Mouse (Mus musculus): ENCODE results near the gene Cdc73. TPM values are rescaled to one million over a fixed set of nuclear protein-coding genes. Genes with fewer than 3 reads are reported as not detected.

The Cdc73 gene
- polyA plus RNA-seq, 1 experiment from 2014 or later, result 22.8 TPM

DNA sequence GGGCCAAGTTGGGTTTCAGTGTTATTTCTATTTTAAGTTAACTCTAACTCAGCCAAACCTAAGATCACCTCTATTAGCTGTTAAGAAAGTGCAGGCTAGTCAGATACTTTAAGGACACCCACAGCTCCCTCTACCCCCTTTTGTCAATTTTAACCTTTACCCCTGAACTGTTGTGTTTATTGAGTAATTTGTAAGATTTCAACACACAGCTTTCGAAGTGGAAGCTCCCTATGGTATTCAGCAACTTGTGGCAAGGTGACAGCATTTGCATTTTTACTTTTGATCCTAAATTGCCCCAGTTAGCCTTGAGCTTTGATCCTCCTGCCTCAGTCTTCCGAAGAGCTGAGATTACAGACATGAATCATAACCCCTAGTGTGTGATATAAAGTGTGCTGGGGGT lies 148.1 kb downstream of the Cdc73 start:
- ATAC-seq (replicated peaks; ENCODE audit: low FRiP score, low TSS enrichment, low read depth) (no peak), DNase-seq (ENCODE audit: low spot score) (no peak)
- Histone ChIP-seq H3K9ac (ENCODE audit: low read length) (no peak overlapping the region), H3K27ac (ENCODE audit: low read depth) (no peak overlapping the region), H3K27me3 (replicated peaks; ENCODE audit: control insufficient read depth, insufficient read depth, low read length) (no peaks in the 10 kb centered on the region), H3K4me2 (ENCODE audit: low read length) (no peak overlapping the region), H3K36me3 (ENCODE audit: control insufficient read depth, insufficient read depth, low read length) (no peaks in the 10 kb centered on the region), H3K4me3 (ENCODE audit: low read depth, low read length) (no peak overlapping the region), H3K9me3 (ENCODE audit: control insufficient read depth, low read length) (no peaks in the 10 kb centered on the region), H3K4me1 (replicated peaks; ENCODE audit: control insufficient read depth, insufficient read depth, low read length) (no peaks in the 10 kb centered on the region)
- WGBS, result 39% methylated on average over 2 of the region's 2 CpGs

Other genes starting within 250 kb of the Cdc73 start
- gene B3galt2, start 62.2 kb downstream of the Cdc73 start, polyA plus RNA-seq (2014; fragmentation: Nextera tagmentation; extraction: Ambion mirVana), result 0.43 and 0.52 TPM in 2 replicates
- 57.6 and 63.7 TPM in 2 replicates for gene Glrx2, start 13.4 kb upstream of the Cdc73 start, polyA plus RNA-seq (2014; fragmentation: Nextera tagmentation; extraction: Ambion mirVana)
- 13.8 and 15.0 TPM in 2 replicates for gene Trove2, start 74.2 kb upstream of the Cdc73 start, polyA plus RNA-seq (2014; fragmentation: Nextera tagmentation; extraction: Ambion mirVana)
- 75.3 and 81.8 TPM in 2 replicates for gene Uchl5, start 74.4 kb upstream of the Cdc73 start, polyA plus RNA-seq (2014; fragmentation: Nextera tagmentation; extraction: Ambion mirVana)

Data from intestine, embryonic 14.5 days (tissue).